In the genomic region with DNA sequence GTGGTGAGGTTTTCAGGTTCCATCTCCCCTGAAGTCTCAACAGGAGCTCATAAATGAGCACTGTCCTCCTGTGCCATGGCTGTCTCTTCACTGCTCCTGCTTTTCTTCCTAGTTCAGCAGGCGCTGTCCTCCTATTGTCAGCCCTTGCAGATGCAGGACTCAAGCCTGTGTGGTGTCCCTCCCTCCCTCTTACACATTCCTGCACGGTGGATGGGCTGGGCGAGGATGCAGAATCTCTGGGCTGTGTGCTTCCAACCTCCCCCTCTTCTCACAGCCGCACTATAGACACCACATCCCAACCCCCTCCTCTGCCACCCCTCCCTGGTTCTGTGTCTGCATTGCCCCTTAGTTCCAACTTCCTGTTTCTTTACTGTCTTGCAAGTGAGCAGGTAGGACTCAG, we compare ENCODE assay signal across 16 mouse cellular contexts.
DNase-seq lines count a peak whose midpoint lies in the region; ATAC-seq and TF ChIP-seq lines count a peak whose summit lies in the region.
"Had no signal": no experiment of that assay in that cellular context is flagged by ENCODE, and none has a peak within 500 bp of the region (broad histone marks: within the 10 kb centered on the region; RNA-seq: fewer than 3 reads in every experiment).

No protein-coding gene starts in this region.

- no peaks in the 10 kb centered on the region for H3K36me3 ChIP-seq in forebrain, embryonic 10.5 days (replicated peaks)
- no peaks in the 10 kb centered on the region for H3K36me3 ChIP-seq in forebrain, embryonic 14.5 days (ENCODE audit: control insufficient read depth, insufficient read depth, low read length)
- H3K36me3 ChIP-seq in kidney, postnatal 0 days (ENCODE audit: insufficient read depth, low read length): no peaks in the 10 kb centered on the region
- no peaks in the 10 kb centered on the region for H3K36me3 ChIP-seq in hindbrain, embryonic 14.5 days (replicated peaks; ENCODE audit: control insufficient read depth, insufficient read depth)
- H3K36me3 ChIP-seq: heart, embryonic 15.5 days had no signal

- no peak for TF ChIP-seq CTCF in kidney, postnatal 0 days (IDR thresholded peaks at IDR 0.05; ENCODE audit: low read depth)

- H3K9ac ChIP-seq in forebrain, embryonic 14.5 days (ENCODE audit: low read length): no peak overlapping the region
- H3K9ac ChIP-seq in kidney, postnatal 0 days (ENCODE audit: low read depth, low read length): no peak overlapping the region
- no peak overlapping the region for H3K9ac ChIP-seq in hindbrain, embryonic 14.5 days
- H3K9ac ChIP-seq: heart, embryonic 15.5 days had no signal

- ATAC-seq in forebrain, embryonic 14.5 days: no peak; the same call in 1 of the 2 replicates
- no peak for ATAC-seq in kidney, postnatal 0 days (replicated peaks; ENCODE audit: low FRiP score, low read depth)
- peak; percentile 59; the same call in 1 of the 2 replicates for ATAC-seq in hindbrain, embryonic 14.5 days (ENCODE audit: low FRiP score)
- no peak for ATAC-seq in cerebellum, adult (ENCODE audit: insufficient number of reproducible peaks, low FRiP score, low TSS enrichment)
- ATAC-seq: lung, postnatal 0 days; Patski had no signal

- DNase-seq in forebrain, embryonic 10.5 days (ENCODE audit: extremely low spot score, low spot score): no peak
- no peak for DNase-seq in forebrain, embryonic 14.5 days (ENCODE audit: low spot score)
- peak; percentile 18 for DNase-seq in kidney, postnatal 0 days (ENCODE audit: low spot score)
- DNase-seq in kidney, adult 8-10 months: no peak
- peak; percentile 66 for DNase-seq in Muller cell, postnatal 12 days (ENCODE audit: inconsistent ontology term)
- DNase-seq in hindbrain, embryonic 14.5 days (ENCODE audit: low spot score): no peak
- no peak for DNase-seq in retina, postnatal 1 day
- DNase-seq: cerebellum, postnatal 10 days; liver had no signal

- no peak overlapping the region for H3K4me2 ChIP-seq in forebrain, embryonic 14.5 days (ENCODE audit: low read length)
- H3K4me2 ChIP-seq in kidney, postnatal 0 days (ENCODE audit: low read length): no peak overlapping the region
- no peak overlapping the region for H3K4me2 ChIP-seq in hindbrain, embryonic 14.5 days (replicated peaks)
- H3K4me2 ChIP-seq: heart, embryonic 15.5 days had no signal

- WGBS in forebrain, embryonic 10.5 days: 45% methylated on average over 4 of the region's 4 CpGs
- WGBS in forebrain, embryonic 14.5 days: 30% methylated on average over 4 of the region's 4 CpGs
- WGBS in kidney, postnatal 0 days: 24% methylated on average over 4 of the region's 4 CpGs
- 19% methylated on average over 4 of the region's 4 CpGs for WGBS in hindbrain, embryonic 14.5 days

- no peak overlapping the region for H3K4me3 ChIP-seq in forebrain, embryonic 10.5 days
- no peak overlapping the region for H3K4me3 ChIP-seq in forebrain, embryonic 14.5 days (ENCODE audit: low read depth, low read length)
- H3K4me3 ChIP-seq in kidney, postnatal 0 days (replicated peaks; ENCODE audit: low read depth, low read length): no peak overlapping the region
- H3K4me3 ChIP-seq in hindbrain, embryonic 14.5 days (replicated peaks; ENCODE audit: low read length): no peak overlapping the region
- H3K4me3 ChIP-seq: heart, embryonic 15.5 days; layer of hippocampus, adult 2 months; left cerebral cortex, adult 2 months; megakaryocyte, embryonic 14.5 days had no signal

- no peaks in the 10 kb centered on the region for H3K9me3 ChIP-seq in forebrain, embryonic 10.5 days
- H3K9me3 ChIP-seq in forebrain, embryonic 14.5 days (replicated peaks; ENCODE audit: control insufficient read depth, low read length): no peaks in the 10 kb centered on the region
- no peaks in the 10 kb centered on the region for H3K9me3 ChIP-seq in kidney, postnatal 0 days (replicated peaks; ENCODE audit: low read length)
- H3K9me3 ChIP-seq in hindbrain, embryonic 14.5 days (ENCODE audit: control insufficient read depth, low read length): no peaks in the 10 kb centered on the region
- H3K9me3 ChIP-seq: heart, embryonic 15.5 days had no signal

- no peaks in the 10 kb centered on the region for H3K27me3 ChIP-seq in forebrain, embryonic 10.5 days (ENCODE audit: poor library complexity, severe bottlenecking)
- no peaks in the 10 kb centered on the region for H3K27me3 ChIP-seq in forebrain, embryonic 14.5 days (replicated peaks; ENCODE audit: control insufficient read depth, insufficient read depth, low read length)
- no peaks in the 10 kb centered on the region for H3K27me3 ChIP-seq in kidney, postnatal 0 days (ENCODE audit: insufficient read depth, low read length)
- no peaks in the 10 kb centered on the region for H3K27me3 ChIP-seq in hindbrain, embryonic 14.5 days (ENCODE audit: control insufficient read depth, insufficient read depth, low read length)
- H3K27me3 ChIP-seq: heart, embryonic 15.5 days; megakaryocyte, embryonic 14.5 days; Patski had no signal

- peaks cover 12% of the 10 kb centered on the region for H3K4me1 ChIP-seq in forebrain, embryonic 10.5 days
- H3K4me1 ChIP-seq in forebrain, embryonic 14.5 days (ENCODE audit: control insufficient read depth, insufficient read depth, low read length): no peaks in the 10 kb centered on the region
- H3K4me1 ChIP-seq in kidney, postnatal 0 days (replicated peaks; ENCODE audit: insufficient read depth, low read length): no peaks in the 10 kb centered on the region
- H3K4me1 ChIP-seq in hindbrain, embryonic 14.5 days (replicated peaks; ENCODE audit: control insufficient read depth, insufficient read depth, low read length): peaks cover 7% of the 10 kb centered on the region; the same call in 1 of the 2 replicates
- H3K4me1 ChIP-seq: megakaryocyte, embryonic 14.5 days had no signal

- H3K27ac ChIP-seq in forebrain, embryonic 10.5 days: peak overlapping the region; percentile 20; the same call in 1 of the 2 replicates
- H3K27ac ChIP-seq in forebrain, embryonic 14.5 days (ENCODE audit: low read depth, low read length): no peak overlapping the region
- H3K27ac ChIP-seq in kidney, postnatal 0 days: no peak overlapping the region
- H3K27ac ChIP-seq in hindbrain, embryonic 14.5 days: peak overlapping the region; percentile 70
- H3K27ac ChIP-seq: heart, embryonic 15.5 days; layer of hippocampus, adult 2 months; left cerebral cortex, adult 2 months had no signal

Comparison
In these comparisons a context has a peak if more than half of its experiments do, and no peak if none do; other contexts are left out.
1. DNase-seq: peak in kidney, postnatal 0 days (single experiment) and Muller cell, postnatal 12 days (single experiment); none in forebrain, embryonic 10.5 days (single experiment), forebrain, embryonic 14.5 days (single experiment), kidney, adult 8-10 months (0 of 2), hindbrain, embryonic 14.5 days (single experiment) and retina, postnatal 1 day (single experiment).
2. H3K27ac ChIP-seq: peak in forebrain, embryonic 10.5 days (single experiment) and hindbrain, embryonic 14.5 days (single experiment); none in forebrain, embryonic 14.5 days (single experiment) and kidney, postnatal 0 days (single experiment).